Mouse (Mus musculus) E14TG2a.4 (cell line): Measurements from ENCODE around the gene Cdc40.

Experiments
- H3K27me3 ChIP-seq: 2 replicates; pipeline ENCODE4 v1.6.1; 2014; ENCODE audit warnings: low read length, control low read depth; ENCODE audit not compliant: insufficient read depth
- H3K36me3 ChIP-seq: 2 replicates; pipeline ENCODE4 v1.6.1; 2014; ENCODE audit warnings: low read length, control low read depth; ENCODE audit not compliant: insufficient read depth
- H3K4me1 ChIP-seq: replicated peaks from 2 replicates; pipeline ENCODE4 v1.6.1; 2014; ENCODE audit warnings: low read depth, low read length, control low read depth
- H3K4me3 ChIP-seq: replicated peaks from 2 replicates; pipeline ENCODE4 v1.5.1; 2014; ENCODE audit warnings: mild to moderate bottlenecking, low read length
- H3K9me3 ChIP-seq: 2 replicates; pipeline ENCODE4 v1.6.1; 2014; ENCODE audit warnings: low read length, control low read depth
- CTCF ChIP-seq: conservative IDR thresholded peaks from 2 replicates; pipeline ENCODE4 v1.5.1; 2014; ENCODE audit warnings: low read length
- NANOG ChIP-seq: IDR thresholded peaks from 2 replicates; pipeline ENCODE4 v1.6.1; 2014; ENCODE audit warnings: borderline replicate concordance, low read length, mixed read lengths
- POU5F1 ChIP-seq: IDR thresholded peaks from 2 replicates; pipeline ENCODE4 v1.6.1; 2014; ENCODE audit warnings: low read length, borderline replicate concordance

Cdc40 gene

DNA sequence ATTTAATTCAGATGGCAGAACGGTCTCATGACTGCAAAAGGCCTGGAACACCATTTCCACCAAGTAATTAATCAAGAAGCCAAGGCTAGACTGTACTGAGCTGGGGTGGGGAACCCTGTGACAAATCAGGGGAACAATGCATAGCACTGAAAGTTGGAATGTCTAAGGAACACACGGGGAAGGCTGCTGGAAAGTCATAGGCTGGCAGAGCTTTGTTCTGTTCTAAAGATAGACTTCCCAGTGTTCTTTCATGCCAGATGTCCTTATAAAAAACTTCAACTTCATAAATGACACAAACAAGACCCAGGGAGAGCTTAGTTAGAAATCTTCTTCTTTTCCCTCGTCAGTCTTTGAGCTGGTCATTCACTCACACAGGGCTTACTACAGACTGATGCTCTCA lies 1.9 kb downstream of the Cdc40 start:
- no peak overlapping the region for H3K4me3 ChIP-seq
- no peaks in the 10 kb centered on the region for H3K9me3 ChIP-seq
- H3K36me3 ChIP-seq: peaks cover 11% of the 10 kb centered on the region; the same call in 1 of the 2 replicates
- no peaks in the 10 kb centered on the region for H3K27me3 ChIP-seq
- TF ChIP-seq CTCF (no peak), NANOG (no peak), POU5F1 (no peak)
- H3K4me1 ChIP-seq: peaks cover 27% of the 10 kb centered on the region

DNA sequence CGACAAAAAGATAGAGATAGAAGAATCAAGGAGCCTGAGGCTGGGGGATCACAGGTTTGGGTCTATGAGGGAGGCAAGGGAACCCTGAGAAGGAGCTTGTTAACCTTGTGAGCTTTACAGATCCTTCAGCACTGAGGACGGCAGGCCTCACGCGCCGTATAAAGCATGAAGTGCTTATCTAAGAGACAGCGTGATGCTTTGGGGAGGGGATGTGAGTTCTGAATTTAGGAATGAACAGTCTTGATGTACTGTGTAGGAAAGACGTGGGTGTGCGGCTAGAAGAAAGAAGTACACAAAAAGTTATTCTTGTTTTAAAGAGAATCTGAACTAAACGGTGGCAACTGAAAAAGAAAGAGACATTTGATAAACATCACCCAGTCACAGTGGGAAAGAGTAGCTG lies 3.1 kb downstream of the Cdc40 start:
- Histone ChIP-seq H3K27me3 (no peaks in the 10 kb centered on the region), H3K9me3 (no peaks in the 10 kb centered on the region), H3K4me1 (peaks cover 21% of the 10 kb centered on the region), H3K4me3 (no peak overlapping the region), H3K36me3 (peaks cover 13% of the 10 kb centered on the region; the same call in 1 of the 2 replicates)
- TF ChIP-seq NANOG (no peak), CTCF (no peak), POU5F1 (no peak)

DNA sequence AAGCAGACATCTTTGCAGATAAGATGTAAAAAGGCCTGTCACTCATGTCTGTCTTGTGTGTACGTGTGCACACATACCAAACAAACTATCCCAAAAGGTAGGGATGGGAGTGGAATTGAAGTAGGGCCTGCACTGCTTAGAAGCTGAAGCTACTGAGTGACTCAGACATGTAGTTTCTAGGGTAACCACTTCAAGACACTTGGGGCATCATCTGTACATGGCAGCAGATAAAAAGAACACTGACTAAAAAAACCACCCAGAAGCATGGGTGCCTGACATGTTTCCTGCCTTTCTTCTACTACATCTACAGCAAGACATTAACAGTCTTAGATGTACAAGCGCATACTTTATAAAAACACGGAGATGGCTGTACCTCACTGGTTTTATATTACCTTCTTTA lies 4.9 kb downstream of the Cdc40 start:
- Histone ChIP-seq H3K4me3 (no peak overlapping the region), H3K4me1 (peaks cover 18% of the 10 kb centered on the region), H3K36me3 (peaks cover 13% of the 10 kb centered on the region; the same call in 1 of the 2 replicates), H3K27me3 (no peaks in the 10 kb centered on the region), H3K9me3 (no peaks in the 10 kb centered on the region)
- TF ChIP-seq POU5F1 (no peak), NANOG (no peak)

DNA sequence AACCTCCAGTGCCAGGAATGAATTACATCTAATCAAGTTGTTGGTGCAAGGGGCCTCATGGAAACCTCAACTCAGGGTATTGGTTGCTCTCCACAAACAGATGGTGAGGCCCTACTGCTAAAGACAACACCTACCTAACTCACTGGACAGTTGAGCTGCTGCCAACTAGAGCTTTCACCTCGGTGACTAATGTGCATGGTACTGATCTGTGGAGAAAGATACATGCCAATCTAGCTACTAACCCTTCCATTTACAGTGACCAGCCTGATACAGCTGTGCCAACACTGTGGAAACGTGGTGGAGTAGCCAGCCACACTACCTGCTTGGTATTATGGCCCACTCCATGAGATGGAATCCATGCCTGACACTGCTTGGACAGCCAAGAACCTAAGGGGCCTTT lies 11.1 kb downstream of the Cdc40 start:
- Histone ChIP-seq H3K27me3 (no peaks in the 10 kb centered on the region), H3K4me3 (no peak overlapping the region)
- no peak for TF ChIP-seq NANOG
- no peak for TF ChIP-seq POU5F1
- no peak for TF ChIP-seq CTCF

DNA sequence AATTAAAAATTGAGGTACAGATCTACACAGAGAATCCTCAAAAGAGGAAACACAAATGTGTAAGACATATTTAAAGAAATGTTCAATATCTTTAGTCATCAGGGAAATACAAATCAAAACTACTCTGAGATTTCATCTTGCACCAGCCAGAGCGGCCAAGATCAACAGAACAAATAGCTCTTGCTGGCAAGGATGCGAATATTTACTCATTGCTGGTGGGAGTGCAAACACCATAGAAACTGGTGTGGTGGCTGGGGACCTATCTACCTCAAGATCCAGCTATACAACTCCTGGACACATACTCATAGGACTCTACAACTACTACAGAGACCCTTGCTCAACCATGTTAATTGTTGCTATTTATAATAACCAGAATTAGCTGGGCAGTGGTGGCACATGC lies 11.8 kb downstream of the Cdc40 start:
- TF ChIP-seq POU5F1 (no peak), NANOG (no peak), CTCF (no peak)
- H3K27me3 ChIP-seq: no peaks in the 10 kb centered on the region

More for the DNA sequence above, 11.1 kb downstream of the Cdc40 start:
- H3K36me3 ChIP-seq: peaks cover 9% of the 10 kb centered on the region
- no peaks in the 10 kb centered on the region for H3K9me3 ChIP-seq
- H3K4me1 ChIP-seq: 0 out of 2 replicates have a peak, but pooled peaks cover 2% of the 10 kb centered on the region

DNA sequence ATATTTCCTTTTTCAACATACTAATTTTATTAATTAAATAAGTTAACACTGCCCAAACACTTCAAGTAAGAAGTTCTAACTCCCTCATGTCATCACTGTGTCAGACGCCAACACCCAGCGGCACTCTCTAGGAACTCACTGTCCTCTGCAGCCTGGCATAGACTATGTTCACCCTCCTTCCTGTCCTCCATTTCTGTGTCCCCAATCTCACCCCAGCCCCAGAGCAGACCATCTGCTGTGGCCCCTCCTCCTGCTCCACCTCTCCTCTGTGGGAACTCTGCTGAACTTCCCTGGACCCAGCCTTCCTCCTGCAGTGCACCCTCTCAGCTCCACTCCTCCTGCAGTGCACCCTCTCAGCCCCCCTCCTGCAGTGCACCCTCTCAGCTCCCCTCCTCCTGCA lies 15.0 kb downstream of the Cdc40 start:
- Histone ChIP-seq H3K36me3 (peaks cover 38% of the 10 kb centered on the region), H3K4me3 (no peak overlapping the region), H3K9me3 (peaks cover 29% of the 10 kb centered on the region), H3K4me1 (0 out of 2 replicates have a peak, but pooled peaks cover 2% of the 10 kb centered on the region), H3K27me3 (no peaks in the 10 kb centered on the region)
- no peak for TF ChIP-seq NANOG
- TF ChIP-seq POU5F1: no peak

More for the DNA sequence above, 11.8 kb downstream of the Cdc40 start:
- 0 out of 2 replicates have a peak, but pooled peaks cover 2% of the 10 kb centered on the region for H3K4me1 ChIP-seq
- peaks cover 15% of the 10 kb centered on the region for H3K36me3 ChIP-seq
- H3K4me3 ChIP-seq: no peak overlapping the region
- no peaks in the 10 kb centered on the region for H3K9me3 ChIP-seq

DNA sequence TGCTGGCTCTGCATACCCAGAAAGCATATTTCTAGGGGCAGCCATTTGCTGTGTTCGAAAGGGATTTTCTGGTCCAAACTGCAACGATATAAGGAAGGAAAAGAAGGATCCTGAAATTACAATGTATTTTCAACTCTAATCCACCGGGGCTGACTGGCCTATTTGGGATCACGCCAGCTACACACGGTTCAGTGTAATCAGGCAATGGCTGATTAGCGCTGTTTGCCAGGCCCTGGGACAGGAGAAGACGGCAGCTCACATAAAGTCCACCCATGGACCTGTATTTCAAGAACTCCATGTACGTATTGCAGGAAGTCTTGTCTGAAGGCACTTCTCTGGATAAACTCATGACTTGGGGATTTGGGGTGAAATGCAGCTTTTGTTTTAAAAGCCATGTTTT lies 25.5 kb downstream of the Cdc40 start:
- no peaks in the 10 kb centered on the region for H3K4me1 ChIP-seq
- H3K36me3 ChIP-seq: peaks cover 27% of the 10 kb centered on the region
- H3K27me3 ChIP-seq: no peaks in the 10 kb centered on the region
- H3K9me3 ChIP-seq: peaks cover 9% of the 10 kb centered on the region
- TF ChIP-seq POU5F1 (no peak), CTCF (no peak), NANOG (no peak)
- H3K4me3 ChIP-seq: no peak overlapping the region

DNA sequence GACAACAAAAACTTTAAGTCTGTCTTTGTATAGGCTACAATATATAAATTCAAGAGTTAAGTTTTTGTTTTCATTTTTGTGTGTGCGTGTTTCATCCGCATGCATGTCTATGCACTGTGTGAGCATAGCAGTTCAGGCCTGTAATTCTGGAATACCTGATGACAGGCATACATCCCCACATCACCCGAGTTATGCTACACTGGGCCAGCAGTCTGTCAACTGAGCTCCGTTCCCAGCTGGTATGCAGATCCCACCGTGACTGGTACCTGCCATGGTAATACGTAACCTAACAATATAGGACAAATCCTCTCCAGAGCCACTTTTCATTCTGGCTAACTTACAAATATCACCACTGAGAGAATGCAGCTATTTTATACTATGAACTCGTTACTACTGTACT lies 26.4 kb downstream of the Cdc40 start:
- peaks cover 35% of the 10 kb centered on the region for H3K36me3 ChIP-seq
- H3K4me3 ChIP-seq: no peak overlapping the region
- no peaks in the 10 kb centered on the region for H3K4me1 ChIP-seq
- no peak for TF ChIP-seq POU5F1
- no peak for TF ChIP-seq CTCF
- TF ChIP-seq NANOG: no peak
- peaks cover 18% of the 10 kb centered on the region for H3K9me3 ChIP-seq
- no peaks in the 10 kb centered on the region for H3K27me3 ChIP-seq

DNA sequence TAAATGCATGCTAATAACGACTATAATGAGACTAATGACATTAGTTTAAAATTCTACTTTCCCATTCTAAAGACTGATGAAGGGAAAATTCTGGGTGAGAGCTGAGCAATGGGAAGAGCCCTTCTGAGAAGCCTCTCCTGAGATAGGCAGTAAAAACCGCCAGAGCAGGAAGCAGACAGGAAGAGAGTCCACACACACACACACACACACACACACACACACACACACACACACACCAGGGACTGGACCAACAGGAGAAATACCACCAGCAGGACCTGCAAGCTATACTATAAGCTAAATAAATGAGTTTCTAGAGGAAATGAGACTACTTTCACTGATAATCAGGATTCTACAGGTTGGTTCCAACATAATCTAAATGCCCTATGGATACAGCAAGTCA lies 27.5 kb downstream of the Cdc40 start:
- peaks cover 20% of the 10 kb centered on the region for H3K9me3 ChIP-seq
- no peaks in the 10 kb centered on the region for H3K4me1 ChIP-seq
- H3K36me3 ChIP-seq: peaks cover 36% of the 10 kb centered on the region
- TF ChIP-seq CTCF (no peak), POU5F1 (no peak), NANOG (no peak)
- H3K4me3 ChIP-seq: no peak overlapping the region
- no peaks in the 10 kb centered on the region for H3K27me3 ChIP-seq

DNA sequence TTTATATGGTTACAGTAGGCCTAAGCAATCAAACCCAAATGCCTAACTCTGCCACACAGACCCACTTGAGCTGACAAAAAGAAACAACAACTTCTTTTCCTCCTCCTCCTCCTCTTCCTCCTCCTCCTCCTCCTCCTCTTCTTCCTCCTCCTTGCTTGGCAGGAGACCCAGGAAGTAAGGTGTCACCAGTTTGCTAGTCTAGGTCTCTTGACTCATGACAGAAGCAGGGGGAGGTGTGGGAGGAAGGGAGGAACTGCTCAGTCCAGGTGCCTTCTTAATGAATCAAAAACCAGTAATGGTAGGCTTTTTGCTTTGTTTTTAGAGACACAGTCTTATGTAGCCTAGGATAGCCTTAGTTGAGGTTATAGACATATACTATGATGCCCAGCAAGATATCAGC lies 32.0 kb downstream of the Cdc40 start:
- Histone ChIP-seq H3K27me3 (no peaks in the 10 kb centered on the region), H3K4me1 (no peaks in the 10 kb centered on the region), H3K36me3 (peaks cover 65% of the 10 kb centered on the region), H3K4me3 (no peak overlapping the region), H3K9me3 (peaks cover 20% of the 10 kb centered on the region)
- TF ChIP-seq NANOG: no peak
- TF ChIP-seq CTCF: no peak
- no peak for TF ChIP-seq POU5F1
